Mouse (Mus musculus) stomach, postnatal 0 days (tissue): ENCODE measurements around the gene A630023A22Rik.

Experiments used
- CTCF ChIP-seq: IDR thresholded peaks from 2 replicates; pipeline ENCODE4 v1.5.1; 2016; ENCODE audit warnings: antibody characterized with exemption, low read depth, mild to moderate bottlenecking, moderate library complexity
- EP300 ChIP-seq: optimal IDR thresholded peaks from 2 replicates; pipeline ENCODE3; 2016; ENCODE audit warnings: antibody characterized with exemption

- TF ChIP-seq CTCF (peak; percentile 45), EP300 (no peak)
Measured at GRCm38 (mm10) chr14:34152342-34152741, 49.8 kb upstream of the A630023A22Rik start, which contains the start of gene Npy4r.
